Mouse (Mus musculus): Measurements from ENCODE around the gene Coro6.

Gene Coro6

GRCm38 (mm10) chr11:77463786-77464185 lies 1.6 kb downstream of the Coro6 start:
- DNase-seq (ENCODE audit: extremely low spot score, low spot score), result no peak

GRCm38 (mm10) chr11:77464684-77465083 lies 2.5 kb downstream of the Coro6 start:
- no peak for DNase-seq (ENCODE audit: extremely low spot score, low spot score)

GRCm38 (mm10) chr11:77465111-77465510 lies 2.9 kb downstream of the Coro6 start:
- no peak for DNase-seq (ENCODE audit: extremely low spot score, low spot score)

- DNase-seq (ENCODE audit: extremely low spot score, low spot score), result no peak
Measured at GRCm38 (mm10) chr11:77466544-77466943, 4.3 kb downstream of the Coro6 start.

GRCm38 (mm10) chr11:77467157-77467556 lies 4.9 kb downstream of the Coro6 start:
- peak; percentile 65 for DNase-seq (ENCODE audit: extremely low spot score, low spot score)

GRCm38 (mm10) chr11:77467784-77468183 lies 5.6 kb downstream of the Coro6 start:
- peak; percentile 54 for DNase-seq (ENCODE audit: extremely low spot score, low spot score)

- no peak for DNase-seq (ENCODE audit: extremely low spot score, low spot score)
Measured at GRCm38 (mm10) chr11:77468397-77468796, 6.2 kb downstream of the Coro6 start.

GRCm38 (mm10) chr11:77471407-77471806 lies 9.2 kb downstream of the Coro6 start:
- no peak for DNase-seq (ENCODE audit: extremely low spot score, low spot score)

GRCm38 (mm10) chr11:77472775-77473174 lies 10.6 kb downstream of the Coro6 start:
- no peak for DNase-seq (ENCODE audit: extremely low spot score, low spot score)

- DNase-seq (ENCODE audit: extremely low spot score, low spot score), result no peak
Measured at GRCm38 (mm10) chr11:77476216-77476615, 14.0 kb downstream of the Coro6 start.

GRCm38 (mm10) chr11:77476895-77477294 lies 14.7 kb downstream of the Coro6 start:
- DNase-seq (ENCODE audit: extremely low spot score, low spot score), result no peak

GRCm38 (mm10) chr11:77483043-77483442 lies 20.8 kb downstream of the Coro6 start:
- no peak for DNase-seq (ENCODE audit: extremely low spot score, low spot score)

- DNase-seq (ENCODE audit: extremely low spot score, low spot score), result no peak
Measured at GRCm38 (mm10) chr11:77483510-77484255, 21.5 kb downstream of the Coro6 start.

- DNase-seq (ENCODE audit: extremely low spot score, low spot score), result no peak
Measured at GRCm38 (mm10) chr11:77485229-77485628, 23.0 kb downstream of the Coro6 start.

- no peak for DNase-seq (ENCODE audit: extremely low spot score, low spot score)
Measured at GRCm38 (mm10) chr11:77486798-77487197, 24.6 kb downstream of the Coro6 start.

GRCm38 (mm10) chr11:77488771-77489581 lies 26.8 kb downstream of the Coro6 start:
- DNase-seq (ENCODE audit: extremely low spot score, low spot score), result peak; percentile 62

- DNase-seq (ENCODE audit: extremely low spot score, low spot score), result peak; percentile 83
Measured at GRCm38 (mm10) chr11:77489591-77490235, 27.5 kb downstream of the Coro6 start, which contains the start of gene Ankrd13b. Gene Ankrd13b (minus strand): TSS chr11:77489678.

- no peak for DNase-seq (ENCODE audit: extremely low spot score, low spot score)
Measured at GRCm38 (mm10) chr11:77490451-77490850, 28.2 kb downstream of the Coro6 start.

- DNase-seq (ENCODE audit: extremely low spot score, low spot score), result peak; percentile 98
Measured at GRCm38 (mm10) chr11:77491123-77491501, 28.9 kb downstream of the Coro6 start.

GRCm38 (mm10) chr11:77491502-77492291 lies 29.5 kb downstream of the Coro6 start:
- DNase-seq (ENCODE audit: extremely low spot score, low spot score), result no peak

GRCm38 (mm10) chr11:77492311-77492871 lies 30.2 kb downstream of the Coro6 start:
- peak; percentile 38 for DNase-seq (ENCODE audit: extremely low spot score, low spot score)

Data from neural tube, embryonic 10.5 days (tissue).